ENCODE assay signal across 9 mouse cellular contexts in the genomic region with DNA sequence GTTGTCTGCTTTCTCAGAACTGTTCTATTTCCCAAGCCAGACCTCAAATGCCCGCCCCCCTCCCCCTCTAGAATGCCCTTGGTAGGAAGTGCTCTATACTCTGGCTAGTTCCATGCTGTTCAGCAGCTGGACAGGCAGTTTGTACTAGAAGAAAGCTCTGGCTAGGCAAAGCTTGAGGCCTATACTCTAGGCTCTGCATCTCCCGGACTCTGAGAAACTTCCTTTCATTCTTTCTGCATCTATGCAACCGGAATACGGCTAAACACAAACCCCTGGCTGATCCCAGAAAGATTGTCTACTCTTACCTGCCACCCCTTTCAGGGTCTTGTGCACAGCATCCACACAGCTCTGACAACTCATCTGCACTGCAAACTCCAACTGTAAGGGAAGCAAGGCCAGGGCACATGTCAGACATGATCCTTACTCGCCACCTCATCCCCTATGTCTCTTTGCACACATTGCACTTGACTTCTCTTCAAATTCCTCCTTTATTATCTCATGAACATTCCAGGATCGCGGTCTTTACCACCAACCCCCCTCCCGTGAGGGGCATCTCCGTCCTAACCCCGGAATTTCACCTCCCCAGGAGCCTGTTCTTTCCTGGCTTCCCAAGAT. TPM values are rescaled to one million over a fixed set of nuclear protein-coding genes. Genes with fewer than 3 reads are reported as not detected.
DNase-seq lines count a peak whose midpoint lies in the region; ATAC-seq and TF ChIP-seq lines count a peak whose summit lies in the region.
"Had no signal": no experiment of that assay in that cellular context is flagged by ENCODE, and none has a peak within 500 bp of the region (broad histone marks: within the 10 kb centered on the region; RNA-seq: fewer than 3 reads in every experiment).

No protein-coding gene starts in this region.

- no peaks in the 10 kb centered on the region; the same call in 1 of the 2 replicates for H3K36me3 ChIP-seq in forebrain, embryonic 11.5 days (ENCODE audit: control insufficient read depth, insufficient read depth, low read length)
- H3K36me3 ChIP-seq in liver, embryonic 14.5 days (replicated peaks; ENCODE audit: control insufficient read depth, insufficient read depth, low read depth), result no peaks in the 10 kb centered on the region

- peak overlapping the region; percentile 76 for H3K4me3 ChIP-seq in gastrocnemius, adult 2 months
- H3K4me3 ChIP-seq in forebrain, embryonic 11.5 days (ENCODE audit: low read depth, low read length), result peak overlapping the region; percentile 55
- peak overlapping the region; percentile 72 to 80 for H3K4me3 ChIP-seq in liver, embryonic 14.5 days (ENCODE audit: insufficient read depth in 1 of 2, low read depth in 2 of 2, low read length in 2 of 2)

- 37% methylated on average over 10 of the region's 10 CpGs for WGBS in forebrain, embryonic 11.5 days
- 29% methylated on average over 10 of the region's 10 CpGs for WGBS in liver, embryonic 14.5 days (ENCODE audit: insufficient replicate concordance)

- no peak for TF ChIP-seq CTCF in gastrocnemius, adult 2 months (IDR thresholded peaks at IDR 0.05)
- no peak for TF ChIP-seq CTCF in liver, embryonic 14.5 days (IDR thresholded peaks at IDR 0.05; ENCODE audit: low read depth)

- peaks cover 16% of the 10 kb centered on the region for H3K27me3 ChIP-seq in forebrain, embryonic 11.5 days (ENCODE audit: control insufficient read depth, insufficient read depth, low read length)
- H3K27me3 ChIP-seq in liver, embryonic 14.5 days (ENCODE audit: control insufficient read depth, insufficient read depth, low read length), result peaks cover 21% of the 10 kb centered on the region

- H3K4me2 ChIP-seq in forebrain, embryonic 11.5 days (ENCODE audit: low read depth, low read length, severe bottlenecking), result peak overlapping the region; percentile 98
- peak overlapping the region; percentile 69 for H3K4me2 ChIP-seq in liver, embryonic 14.5 days (ENCODE audit: low read depth)

- no peak for TF ChIP-seq EP300 in liver, embryonic 14.5 days (IDR thresholded peaks at IDR 0.05; ENCODE audit: low read depth)

- peak overlapping the region; percentile 89 for H3K27ac ChIP-seq in gastrocnemius, adult 2 months
- no peak overlapping the region for H3K27ac ChIP-seq in forebrain, embryonic 11.5 days (ENCODE audit: low read depth, low read length)
- peak overlapping the region; percentile 64 for H3K27ac ChIP-seq in liver, embryonic 14.5 days

- peaks cover 6% of the 10 kb centered on the region for H3K4me1 ChIP-seq in forebrain, embryonic 11.5 days (replicated peaks; ENCODE audit: control insufficient read depth, insufficient read depth, low read length)
- peaks cover 13 to 15% of the 10 kb centered on the region in 2 experiments for H3K4me1 ChIP-seq in liver, embryonic 14.5 days (replicated peaks; ENCODE audit: control insufficient read depth in 2 of 2, insufficient read depth in 2 of 2, low read length in 1 of 2)

- intact Hi-C loops in gastrocnemius, adult 2 months (cut with DNase I), result no loop called here
- intact Hi-C loops in gastrocnemius, postnatal 36 days (cut with DNase I), result no loop called here

- no peak for DNase-seq in gastrocnemius, adult 2 months
- no peak for DNase-seq in gastrocnemius, postnatal 36 days
- peak; percentile 46 for DNase-seq in 416B (ENCODE audit: low read depth)
- DNase-seq in forebrain, embryonic 11.5 days (ENCODE audit: low spot score), result no peak
- no peak for DNase-seq in liver, embryonic 14.5 days (ENCODE audit: low read depth in 3 of 3, low spot score in 3 of 3)
- no peak for DNase-seq in right cerebral cortex, postnatal 36 days (ENCODE audit: low spot score in 2 of 2)
- no peak for DNase-seq in left cerebral cortex, adult 8-10 months (ENCODE audit: low spot score in 2 of 2)

- no peaks in the 10 kb centered on the region for H3K9me3 ChIP-seq in forebrain, embryonic 11.5 days (ENCODE audit: control insufficient read depth, low read length)
- H3K9me3 ChIP-seq in liver, embryonic 14.5 days (ENCODE audit: control insufficient read depth, low read length), result no peaks in the 10 kb centered on the region

- H3K9ac ChIP-seq in forebrain, embryonic 11.5 days (ENCODE audit: low read length), result peak overlapping the region; percentile 75
- peak overlapping the region; percentile 84 for H3K9ac ChIP-seq in liver, embryonic 14.5 days (replicated peaks)

- ATAC-seq in forebrain, embryonic 11.5 days (replicated peaks; ENCODE audit: low FRiP score), result peak; percentile 10; the same call in 1 of the 2 replicates
- ATAC-seq in liver, embryonic 14.5 days (ENCODE audit: insufficient read depth), result peak; percentile 49
- ATAC-seq in cerebellum, adult (ENCODE audit: insufficient number of reproducible peaks, low FRiP score, low TSS enrichment), result no peak

RNA-seq across cellular contexts. Expression of gene Ccs, which starts 0.5 kb away (rescaled TPM):
- 10 to 100 TPM; 17.4 to 24.8 TPM for total RNA-seq in gastrocnemius, adult 2 months (2021)
- 10 to 100 TPM; 19.9 to 24.5 TPM for total RNA-seq in gastrocnemius, postnatal 36 days (2021)
- polyA plus RNA-seq in forebrain, embryonic 11.5 days (2014; fragmentation: Nextera tagmentation; extraction: Ambion mirVana), result 36.4 and 37.9 TPM in 2 replicates
- 24.0 and 38.1 TPM in 2 replicates for polyA plus RNA-seq in liver, embryonic 14.5 days (2012; rRNA removed)
- polyA plus RNA-seq in liver, embryonic 14.5 days (2014; fragmentation: Nextera tagmentation; extraction: Ambion mirVana), result 35.4 and 41.2 TPM in 2 replicates
- total RNA-seq in left cerebral cortex, adult 8-10 months (2022), result 10 to 100 TPM; 30.1 to 35.8 (median 33.5) TPM

RNA-seq across cellular contexts. Expression of gene Ccdc87, which starts 0.5 kb away (rescaled TPM):
- total RNA-seq in gastrocnemius, adult 2 months (2021), result not detected
- total RNA-seq in gastrocnemius, postnatal 36 days (2021), result not detected
- 0.11 and 0.17 TPM in 2 replicates for polyA plus RNA-seq in forebrain, embryonic 11.5 days (2014; fragmentation: Nextera tagmentation; extraction: Ambion mirVana)
- 0.01 and 0.02 TPM in 2 replicates for polyA plus RNA-seq in liver, embryonic 14.5 days (2012; rRNA removed)
- polyA plus RNA-seq in liver, embryonic 14.5 days (2014; fragmentation: Nextera tagmentation; extraction: Ambion mirVana), result not detected in 2 replicates
- 1 to 10 TPM; 2.3 to 3.1 (median 2.6) TPM for total RNA-seq in left cerebral cortex, adult 8-10 months (2022)
- total RNA-seq: hematopoietic stem cell, adult 5-6 weeks had no signal

RNA-seq across cellular contexts. Expression of gene Ctsf, which starts 16.3 kb away (rescaled TPM):
- total RNA-seq in gastrocnemius, adult 2 months (2021), result 10 to 100 TPM; 24.8 to 41.9 TPM
- total RNA-seq in gastrocnemius, postnatal 36 days (2021), result 10 to 100 TPM; 26.6 to 33.4 TPM
- polyA plus RNA-seq in forebrain, embryonic 11.5 days (2014; fragmentation: Nextera tagmentation; extraction: Ambion mirVana), result 20.2 and 27.6 TPM in 2 replicates
- polyA plus RNA-seq in liver, embryonic 14.5 days (2012; rRNA removed), result 18.5 and 20.8 TPM in 2 replicates
- polyA plus RNA-seq in liver, embryonic 14.5 days (2014; fragmentation: Nextera tagmentation; extraction: Ambion mirVana), result 30.6 and 32.8 TPM in 2 replicates
- total RNA-seq in left cerebral cortex, adult 8-10 months (2022), result 100 to 1,000 TPM; 107 to 126 (median 122) TPM

RNA-seq across cellular contexts. Expression of gene Rbm14, which starts 27.2 kb away (rescaled TPM):
- total RNA-seq in gastrocnemius, adult 2 months (2021), result 10 to 100 TPM; 10.4 to 13.6 TPM
- 10 to 100 TPM in 1 of 2 experiments, 1 to 10 TPM in 1; 6.6 to 10.5 TPM for total RNA-seq in gastrocnemius, postnatal 36 days (2021)
- polyA plus RNA-seq in forebrain, embryonic 11.5 days (2014; fragmentation: Nextera tagmentation; extraction: Ambion mirVana), result 139 and 144 TPM in 2 replicates
- polyA plus RNA-seq in liver, embryonic 14.5 days (2012; rRNA removed), result 23.9 and 27.1 TPM in 2 replicates
- 30.3 and 35.7 TPM in 2 replicates for polyA plus RNA-seq in liver, embryonic 14.5 days (2014; fragmentation: Nextera tagmentation; extraction: Ambion mirVana)
- total RNA-seq in left cerebral cortex, adult 8-10 months (2022), result 10 to 100 TPM; 33.9 to 49.3 (median 43.7) TPM

RNA-seq across cellular contexts. Expression of gene Gm21992, which starts 27.2 kb away (rescaled TPM):
- total RNA-seq in gastrocnemius, adult 2 months (2021), result 10 to 100 TPM; 11.3 to 14.0 TPM
- 10 to 100 TPM in 1 of 2 experiments, 1 to 10 TPM in 1; 9.3 to 12.0 TPM for total RNA-seq in gastrocnemius, postnatal 36 days (2021)
- polyA plus RNA-seq in forebrain, embryonic 11.5 days (2014; fragmentation: Nextera tagmentation; extraction: Ambion mirVana), result 15.0 and 31.9 TPM in 2 replicates
- 10.7 and 15.1 TPM in 2 replicates for polyA plus RNA-seq in liver, embryonic 14.5 days (2012; rRNA removed)
- 8.6 and 9.5 TPM in 2 replicates for polyA plus RNA-seq in liver, embryonic 14.5 days (2014; fragmentation: Nextera tagmentation; extraction: Ambion mirVana)
- 10 to 100 TPM; 25.1 to 31.9 (median 29.8) TPM for total RNA-seq in left cerebral cortex, adult 8-10 months (2022)
